Mouse (Mus musculus) brain, embryonic 18.5 days (tissue): Measurements from ENCODE around the gene Dip2c.

ENCODE experiments used
- DNase-seq: peaks from one replicate; pipeline ENCODE4 v3.0.0-alpha.2; 2012; ENCODE audit warnings: low read depth, low spot score

Dip2c gene

GRCm38 (mm10) chr13:9663593-9663992, 387.3 kb downstream of the Dip2c start:
- no peak for DNase-seq

GRCm38 (mm10) chr13:9667954-9668496, 391.7 kb downstream of the Dip2c start:
- DNase-seq, result no peak

GRCm38 (mm10) chr13:9669246-9669645, 392.9 kb downstream of the Dip2c start:
- no peak for DNase-seq

- DNase-seq, result no peak
Observed at GRCm38 (mm10) chr13:9674126-9674525, 397.8 kb downstream of the Dip2c start.

GRCm38 (mm10) chr13:9681492-9681891, 405.2 kb downstream of the Dip2c start:
- no peak for DNase-seq

GRCm38 (mm10) chr13:9683280-9683679, 407.0 kb downstream of the Dip2c start:
- no peak for DNase-seq

- no peak for DNase-seq
Observed at GRCm38 (mm10) chr13:9684153-9684923, 408.0 kb downstream of the Dip2c start.

GRCm38 (mm10) chr13:9686261-9686660, 409.9 kb downstream of the Dip2c start:
- DNase-seq, result no peak

- no peak for DNase-seq
Observed at GRCm38 (mm10) chr13:9686765-9687164, 410.4 kb downstream of the Dip2c start.

GRCm38 (mm10) chr13:9689366-9689765, 413.0 kb downstream of the Dip2c start:
- no peak for DNase-seq

GRCm38 (mm10) chr13:9692876-9693275, 416.5 kb downstream of the Dip2c start:
- DNase-seq, result no peak

- no peak for DNase-seq
Observed at GRCm38 (mm10) chr13:9694651-9695050, 418.3 kb downstream of the Dip2c start.

GRCm38 (mm10) chr13:9695403-9695802, 419.1 kb downstream of the Dip2c start:
- DNase-seq, result no peak

GRCm38 (mm10) chr13:9695809-9696208, 419.5 kb downstream of the Dip2c start:
- no peak for DNase-seq

- no peak for DNase-seq
Observed at GRCm38 (mm10) chr13:9697340-9697739, 421.0 kb downstream of the Dip2c start.

GRCm38 (mm10) chr13:9702615-9703235, 426.4 kb downstream of the Dip2c start:
- no peak for DNase-seq

- DNase-seq, result no peak
Observed at GRCm38 (mm10) chr13:9706720-9707119, 430.4 kb downstream of the Dip2c start.

GRCm38 (mm10) chr13:9708433-9709240, 432.3 kb downstream of the Dip2c start:
- DNase-seq, result no peak

GRCm38 (mm10) chr13:9712409-9712808, 436.1 kb downstream of the Dip2c start:
- no peak for DNase-seq

- DNase-seq, result no peak
Observed at GRCm38 (mm10) chr13:9712971-9713370, 436.6 kb downstream of the Dip2c start.

GRCm38 (mm10) chr13:9713462-9714134, 437.3 kb downstream of the Dip2c start:
- no peak for DNase-seq

GRCm38 (mm10) chr13:9715224-9715623, 438.9 kb downstream of the Dip2c start:
- DNase-seq, result no peak
